Comparison of ENCODE assay signal across 17 mouse cellular contexts in genomic region chr1:54046923-54047322, GRCm38 (mm10).
DNase-seq lines count a peak whose midpoint lies in the region; ATAC-seq lines count a peak whose summit lies in the region.
"Had no signal": no experiment of that assay in that cellular context is flagged by ENCODE, and none has a peak within 500 bp of the region (broad histone marks: within the 10 kb centered on the region; RNA-seq: fewer than 3 reads in every experiment).

No protein-coding gene starts in this region.

- no peaks in the 10 kb centered on the region for H3K36me3 ChIP-seq in kidney, embryonic 16.5 days (ENCODE audit: insufficient read depth, low read length)
- H3K36me3 ChIP-seq: embryonic facial prominence, embryonic 13.5 days; limb, embryonic 10.5 days; midbrain, embryonic 12.5 days; neural tube, embryonic 12.5 days had no signal

- H3K4me3 ChIP-seq in kidney, embryonic 16.5 days (ENCODE audit: low read length), result no peak overlapping the region
- H3K4me3 ChIP-seq: embryonic facial prominence, embryonic 13.5 days; limb, embryonic 10.5 days; midbrain, embryonic 12.5 days; neural tube, embryonic 12.5 days had no signal

- WGBS in kidney, embryonic 16.5 days, result 64% methylated on average over 1 of the region's 1 CpGs

- no peaks in the 10 kb centered on the region for H3K9me3 ChIP-seq in kidney, embryonic 16.5 days (ENCODE audit: low read length)
- H3K9me3 ChIP-seq: embryonic facial prominence, embryonic 13.5 days; limb, embryonic 10.5 days; midbrain, embryonic 12.5 days; neural tube, embryonic 12.5 days had no signal

- no peaks in the 10 kb centered on the region for H3K4me1 ChIP-seq in kidney, embryonic 16.5 days (ENCODE audit: insufficient read depth, low read length)
- H3K4me1 ChIP-seq: limb, embryonic 10.5 days; midbrain, embryonic 12.5 days; neural tube, embryonic 12.5 days had no signal

- no peak overlapping the region for H3K9ac ChIP-seq in kidney, embryonic 16.5 days (replicated peaks; ENCODE audit: low read length)
- H3K9ac ChIP-seq: embryonic facial prominence, embryonic 13.5 days; liver, postnatal 0 days; midbrain, embryonic 12.5 days; neural tube, embryonic 12.5 days had no signal

- H3K27me3 ChIP-seq in kidney, embryonic 16.5 days (ENCODE audit: insufficient read depth, low read length), result no peaks in the 10 kb centered on the region
- H3K27me3 ChIP-seq: CH12.LX; embryonic facial prominence, embryonic 13.5 days; midbrain, embryonic 12.5 days; neural tube, embryonic 12.5 days had no signal

- ATAC-seq in kidney, embryonic 16.5 days (ENCODE audit: low FRiP score, low TSS enrichment), result no peak
- ATAC-seq: forebrain, embryonic 14.5 days; liver, postnatal 0 days; Patski had no signal

- H3K27ac ChIP-seq in kidney, embryonic 16.5 days (ENCODE audit: low read length), result no peak overlapping the region
- H3K27ac ChIP-seq: embryonic facial prominence, embryonic 13.5 days; limb, embryonic 10.5 days; midbrain, embryonic 12.5 days; neural tube, embryonic 12.5 days had no signal

- DNase-seq in kidney, adult 8-10 months, result peak; percentile 2 to 21
- peak; percentile 1 for DNase-seq in adrenal gland, postnatal 36 days
- DNase-seq in heart, adult 9 months (ENCODE audit: low spot score in 2 of 2), result peak; percentile 55 to 70
- DNase-seq in kidney, postnatal 14 days, result peak; percentile 32
- no peak for DNase-seq in thymus, postnatal 0 days (ENCODE audit: low spot score)
- DNase-seq in frontal cortex, adult 2 months (ENCODE audit: extremely low spot score in 1 of 2, low spot score in 1 of 2), result no peak
- DNase-seq: cerebellum, postnatal 14 days; liver, postnatal 0 days; thymus, postnatal 4 days had no signal

- H3K4me2 ChIP-seq in kidney, embryonic 16.5 days (replicated peaks; ENCODE audit: low read depth, low read length), result no peak overlapping the region
- H3K4me2 ChIP-seq: embryonic facial prominence, embryonic 13.5 days; midbrain, embryonic 12.5 days; neural tube, embryonic 12.5 days had no signal

Comparison
In these comparisons a context has a peak if more than half of its experiments do, and no peak if none do; other contexts are left out.
1. DNase-seq: peak in kidney, adult 8-10 months (2 of 2), adrenal gland, postnatal 36 days (2 of 2), heart, adult 9 months (2 of 2) and kidney, postnatal 14 days (single experiment); none in thymus, postnatal 0 days (single experiment) and frontal cortex, adult 2 months (0 of 2).